Mouse (Mus musculus) MEL (cell line): Measurements from ENCODE around the gene Ccdc151. TPM values are rescaled to one million over a fixed set of nuclear protein-coding genes. Genes with fewer than 3 reads are reported as not detected.

Experiments
- DNase-seq: peaks from one replicate; pipeline ENCODE4 v3.0.0; 2011; ENCODE audit warnings: low read depth, low spot score
- H3K27ac ChIP-seq: 2 replicates; pipeline ENCODE4 v1.5.1; 2012; ENCODE audit warnings: low read depth, mild to moderate bottlenecking, control low read depth, low read length, moderate library complexity; ENCODE audit not compliant: control insufficient read depth
- H3K27me3 ChIP-seq, 2 experiments: fragments of 150-350 bp in 1 of 2; sonication (generic) in 1 of 2; 2 replicates each; pipeline ENCODE4 v1.6.1; 2012; ENCODE audit warnings: low read length in 2 of 2, mild to moderate bottlenecking in 2 of 2, improper control_type of control experiment in 1 of 2, moderate library complexity in 1 of 2; ENCODE audit not compliant: insufficient read depth in 2 of 2, control insufficient read depth in 1 of 2
- H3K36me3 ChIP-seq, 2 experiments: 2 replicates each; pipeline ENCODE4 v1.6.1; 2012 to 2014; ENCODE audit warnings: low read length in 2 of 2, improper control_type of control experiment in 1 of 2, inconsistent platforms in 1 of 2, mild to moderate bottlenecking in 1 of 2; ENCODE audit not compliant: insufficient read depth in 2 of 2, control insufficient read depth in 1 of 2
- H3K4me1 ChIP-seq, 2 experiments: fragments of 150-350 bp in 1 of 2; sonication (generic) in 1 of 2; 2 replicates each; pipeline ENCODE4 v1.6.1; 2012; ENCODE audit warnings: low read length in 2 of 2, improper control_type of control experiment in 1 of 2, mild to moderate bottlenecking in 1 of 2; ENCODE audit not compliant: insufficient read depth in 2 of 2, control insufficient read depth in 1 of 2
- H3K4me3 ChIP-seq, 2 experiments: fragments of 150-350 bp in 1 of 2; sonication (generic) in 1 of 2; 2 replicates each; pipeline ENCODE4 v1.5.1; 2012; ENCODE audit warnings: low read depth in 2 of 2, low read length in 2 of 2, mild to moderate bottlenecking in 2 of 2, moderate library complexity in 2 of 2, control low read depth in 1 of 2, improper control_type of control experiment in 1 of 2; ENCODE audit not compliant: control insufficient read depth in 1 of 2, insufficient read depth in 1 of 2
- H3K79me2 ChIP-seq: 2 replicates; pipeline ENCODE4 v1.6.1; 2012; ENCODE audit warnings: mild to moderate bottlenecking, low read length, moderate library complexity; ENCODE audit not compliant: control insufficient read depth, poor library complexity, insufficient read depth
- H3K9ac ChIP-seq: 2 replicates; pipeline ENCODE4 v1.6.1; 2012; ENCODE audit warnings: low read depth, mild to moderate bottlenecking, control low read depth, low read length, moderate library complexity; ENCODE audit not compliant: control insufficient read depth, poor library complexity, severe bottlenecking
- H3K9me3 ChIP-seq: fragments of 150-350 bp; sonication (generic); replicated peaks from 2 replicates; pipeline ENCODE4 v1.6.1; 2012; ENCODE audit warnings: mild to moderate bottlenecking, low read length, improper control_type of control experiment, moderate library complexity; ENCODE audit not compliant: insufficient read depth
- CHD1 ChIP-seq: IDR thresholded peaks from 2 replicates; pipeline ENCODE4 v1.6.1; 2012; ENCODE audit warnings: low read depth, mild to moderate bottlenecking, inconsistent platforms, low read length, improper control_type of control experiment
- CTCF ChIP-seq, 3 experiments: IDR thresholded peaks in 2 of 3; conservative IDR thresholded peaks in 1 of 3; 2 replicates each; pipeline ENCODE4 v1.5.1; 2011 to 2012; ENCODE audit warnings: low read length in 3 of 3, low read depth in 2 of 3, mild to moderate bottlenecking in 2 of 3, improper control_type of control experiment in 1 of 3, inconsistent platforms in 1 of 3, mixed read lengths in 1 of 3, moderate library complexity in 1 of 3; ENCODE audit not compliant: control insufficient read depth in 1 of 3, insufficient read depth in 1 of 3, poor library complexity in 1 of 3, severe bottlenecking in 1 of 3
- E2F4 ChIP-seq: IDR thresholded peaks from 2 replicates; pipeline ENCODE4 v1.6.1; 2011; ENCODE audit warnings: low read depth, low read length, improper control_type of control experiment, borderline replicate concordance
- GATA1 ChIP-seq: IDR thresholded peaks from 2 replicates; pipeline ENCODE4 v1.6.1; 2011; ENCODE audit warnings: low read depth, low read length, improper control_type of control experiment
- HCFC1 ChIP-seq: IDR thresholded peaks from 2 replicates; pipeline ENCODE4 v1.6.1; 2012; ENCODE audit warnings: low read depth, mild to moderate bottlenecking, inconsistent platforms, low read length, improper control_type of control experiment, moderate library complexity
- KAT2A ChIP-seq: conservative IDR thresholded peaks from 2 replicates; pipeline ENCODE4 v1.6.1; 2012; ENCODE audit warnings: low read depth, low read length, improper control_type of control experiment, inconsistent platforms
- MXI1 ChIP-seq: IDR thresholded peaks from 2 replicates; pipeline ENCODE4 v1.6.1; 2011; ENCODE audit warnings: mild to moderate bottlenecking, low read depth, low read length, improper control_type of control experiment
- NRF1 ChIP-seq: IDR thresholded peaks from 2 replicates; pipeline ENCODE4 v1.6.1; 2014; ENCODE audit warnings: low read depth, mild to moderate bottlenecking, inconsistent platforms, low read length, improper control_type of control experiment, moderate library complexity; ENCODE audit not compliant: poor library complexity, insufficient read depth, severe bottlenecking
- POLR2A ChIP-seq, 2 experiments: IDR thresholded peaks; 2 replicates each; pipeline ENCODE4 v1.6.1; 2011 to 2012; ENCODE audit warnings: low read length in 2 of 2, mild to moderate bottlenecking in 2 of 2, control low read depth in 1 of 2, improper control_type of control experiment in 1 of 2, low read depth in 1 of 2, moderate library complexity in 1 of 2; ENCODE audit not compliant: control insufficient read depth in 1 of 2, insufficient read depth in 1 of 2, poor library complexity in 1 of 2
- RAD21 ChIP-seq: IDR thresholded peaks from 2 replicates; pipeline ENCODE4 v1.6.1; 2011; ENCODE audit warnings: mild to moderate bottlenecking, low read depth, low read length, improper control_type of control experiment
- RCOR1 ChIP-seq: IDR thresholded peaks from 2 replicates; pipeline ENCODE4 v1.6.1; 2012; ENCODE audit warnings: low read depth, mild to moderate bottlenecking, inconsistent platforms, low read length, improper control_type of control experiment
- TCF12 ChIP-seq: IDR thresholded peaks from 2 replicates; pipeline ENCODE4 v1.6.1; 2014; ENCODE audit warnings: low read depth, mild to moderate bottlenecking, inconsistent platforms, low read length, improper control_type of control experiment, moderate library complexity
- USF2 ChIP-seq, 2 experiments: IDR thresholded peaks; 2 replicates each; pipeline ENCODE4 v1.6.1; 2011 to 2012; ENCODE audit warnings: improper control_type of control experiment in 2 of 2, low read length in 2 of 2, borderline replicate concordance in 1 of 2, inconsistent platforms in 1 of 2, low read depth in 1 of 2, mild to moderate bottlenecking in 1 of 2; ENCODE audit not compliant: insufficient read depth in 1 of 2
- ZC3H11A ChIP-seq: IDR thresholded peaks from 2 replicates; pipeline ENCODE4 v1.6.1; 2012; ENCODE audit warnings: low read depth, mild to moderate bottlenecking, inconsistent platforms, low read length, improper control_type of control experiment
- ZKSCAN1 ChIP-seq: IDR thresholded peaks from 2 replicates; pipeline ENCODE4 v1.6.1; 2012; ENCODE audit warnings: low read depth, mild to moderate bottlenecking, inconsistent platforms, low read length, improper control_type of control experiment, moderate library complexity
- ZNF384 ChIP-seq: IDR thresholded peaks from 2 replicates; pipeline ENCODE4 v1.6.1; 2012; ENCODE audit warnings: low read depth, mild to moderate bottlenecking, inconsistent platforms, low read length, improper control_type of control experiment
- polyA plus RNA-seq, 2 experiments: library from polyadenylated mRNA; stranded (reverse) in 1 of 2; unstranded in 1 of 2; fragments of >175 nt in 1 of 2; fragments of >200 nt in 1 of 2; gene quantifications; 2 replicates each; pipeline versions ENCODE4 v1.2.1 to v1.2.4; 2012; ENCODE audit warnings: low replicate concordance in 2 of 2, low read depth in 1 of 2; ENCODE audit not compliant: insufficient read length in 2 of 2, insufficient read depth in 1 of 2, missing spikeins in 1 of 2
- total RNA-seq: library from RNA; depleted of rRNA; stranded (reverse); fragments of 300-350 nt; gene quantifications from 2 replicates; pipeline ENCODE4 v1.2.3, GENCODE M21; 2012

Ccdc151 gene
- total and polyA plus RNA-seq, 3 experiments, result 0.19 to 0.99 TPM; not detected in 1

DNA sequence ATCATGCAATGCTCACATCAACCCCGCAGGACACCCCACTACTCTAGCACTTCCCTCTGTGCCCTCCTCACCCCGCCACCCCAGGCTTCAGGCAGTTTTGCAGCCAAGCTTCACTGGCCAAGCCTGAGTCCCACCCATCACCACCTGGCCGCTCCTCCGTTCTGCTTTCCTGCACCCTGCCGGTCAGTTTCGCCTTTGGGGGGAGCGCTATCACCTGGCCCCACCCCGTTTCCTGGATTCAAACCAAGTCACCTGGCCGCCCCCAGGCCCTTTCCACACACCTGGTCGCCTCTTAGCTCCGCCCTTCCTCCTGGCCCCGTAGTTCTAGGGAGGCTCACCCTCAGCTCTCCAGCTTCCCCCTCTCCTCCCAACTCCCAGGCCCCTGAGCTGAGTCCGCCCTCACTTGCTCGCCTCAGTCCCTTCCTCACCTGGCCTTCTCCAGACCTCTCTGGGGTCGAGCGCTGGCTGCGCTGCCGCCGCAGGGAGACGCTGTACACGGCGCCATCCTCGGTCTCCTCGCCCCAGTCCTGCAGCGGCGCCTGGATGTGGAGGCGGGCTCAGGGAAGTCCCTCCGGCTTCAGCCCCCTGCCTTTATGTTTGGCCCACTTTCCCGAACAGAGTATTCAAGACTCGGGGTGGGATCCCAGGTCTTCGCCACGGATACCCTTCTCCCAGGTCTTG lies 13.9 kb downstream of the Ccdc151 start:
- no peak for DNase-seq
- TF ChIP-seq ZNF384 (no peak), KAT2A (no peak), NRF1 (no peak), HCFC1 (no peak), USF2 (IDR thresholded peaks at IDR 0.05; ENCODE audit: borderline replicate concordance in 1 of 2, insufficient read depth in 1 of 2, low read depth in 1 of 2, low read length in 2 of 2) (no peak), GATA1 (no peak), CHD1 (no peak), CTCF (IDR thresholded peaks at IDR 0.05 in 2 of 3, conservative IDR thresholded peaks at IDR 0.05 in 1 of 3; ENCODE audit: control insufficient read depth in 1 of 3, insufficient read depth in 1 of 3, low read depth in 2 of 3, low read length in 3 of 3, poor library complexity in 1 of 3, severe bottlenecking in 1 of 3) (no peak), RCOR1 (no peak)
- TF ChIP-seq, all 39 proteins: peak for 0
- Histone ChIP-seq H3K4me1 (no peaks in the 10 kb centered on the region), H3K4me3 (no peak overlapping the region), H3K9me3 (no peaks in the 10 kb centered on the region), H3K36me3 (no peaks in the 10 kb centered on the region), H3K79me2 (no peaks in the 10 kb centered on the region), H3K27ac (no peak overlapping the region), H3K27me3 (peaks cover 19 to 30% of the 10 kb centered on the region in 2 experiments), H3K9ac (no peak overlapping the region)

DNA sequence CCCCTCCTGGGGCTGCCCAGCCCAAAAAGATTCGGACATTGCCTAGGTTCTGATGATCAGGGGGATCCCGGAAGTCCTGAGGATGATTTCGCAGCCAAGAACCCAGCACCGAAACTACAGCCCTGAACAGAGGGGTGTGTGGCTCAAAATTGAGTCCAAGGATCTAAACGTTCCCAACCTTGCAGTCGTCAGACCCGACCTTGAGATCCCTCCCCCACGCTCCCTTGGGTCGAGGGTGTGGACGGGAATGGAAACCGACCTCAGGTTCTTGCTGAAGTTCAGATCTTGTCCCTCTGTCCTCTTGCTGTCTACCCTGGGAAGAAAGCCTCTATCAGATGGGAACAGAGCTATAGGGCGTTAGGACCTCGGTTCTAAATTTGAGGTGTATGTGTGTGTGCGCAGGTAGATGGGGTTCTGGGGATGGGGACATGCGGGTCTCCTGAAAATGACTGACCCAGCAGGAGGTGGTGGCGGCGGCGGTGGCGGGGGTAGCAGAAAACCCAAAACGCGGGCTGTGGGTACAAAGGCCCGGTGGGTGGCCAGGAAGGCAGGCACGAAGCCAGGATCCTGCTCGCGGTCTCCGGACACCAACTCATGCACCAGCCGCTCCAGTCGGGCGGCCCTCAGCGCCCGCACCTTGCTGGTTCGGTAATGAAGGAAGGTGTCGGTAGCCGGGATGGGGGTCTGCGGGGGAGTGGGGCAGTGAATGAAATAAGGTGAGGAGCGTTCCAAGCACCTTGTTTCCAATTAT lies 14.7 kb downstream of the Ccdc151 start:
- H3K9ac ChIP-seq, result no peak overlapping the region
- peaks cover 22 to 37% of the 10 kb centered on the region in 2 experiments for H3K27me3 ChIP-seq
- no peaks in the 10 kb centered on the region for H3K79me2 ChIP-seq
- DNase-seq, result no peak
- H3K4me1 ChIP-seq, result no peaks in the 10 kb centered on the region
- no peak overlapping the region for H3K27ac ChIP-seq
- H3K4me3 ChIP-seq, result no peak overlapping the region
- TF ChIP-seq ZC3H11A (no peak), MXI1 (no peak), TCF12 (no peak), POLR2A (IDR thresholded peaks at IDR 0.05; ENCODE audit: control insufficient read depth in 1 of 2, insufficient read depth in 1 of 2, low read depth in 1 of 2, low read length in 2 of 2, poor library complexity in 1 of 2) (no peak), E2F4 (no peak), HCFC1 (no peak), ZKSCAN1 (no peak), RAD21 (no peak)
- H3K9me3 ChIP-seq, result no peaks in the 10 kb centered on the region
- no peaks in the 10 kb centered on the region for H3K36me3 ChIP-seq
